Mouse (Mus musculus) adrenal gland, adult 2 months (tissue): ENCODE results near the gene Rps27. TPM values are rescaled to one million over a fixed set of nuclear protein-coding genes. Genes with fewer than 3 reads are reported as not detected.

Experiments used
- DNase-seq: peaks from one replicate; pipeline ENCODE4 v3.0.0; 2021
- polyA plus RNA-seq: library from polyadenylated mRNA; depleted of rRNA; stranded (reverse); fragments of >200 nt; gene quantifications from 2 replicates; pipeline ENCODE4 v1.2.3, GENCODE M21; 2012
- total RNA-seq, 2 experiments: library from RNA; stranded (reverse); gene quantifications; 2 replicates each; pipeline ENCODE4 v1.2.3; 2021

Rps27 gene
- total and polyA plus RNA-seq, 3 experiments: 206 to 2,159 (median 2,025) TPM

DNA sequence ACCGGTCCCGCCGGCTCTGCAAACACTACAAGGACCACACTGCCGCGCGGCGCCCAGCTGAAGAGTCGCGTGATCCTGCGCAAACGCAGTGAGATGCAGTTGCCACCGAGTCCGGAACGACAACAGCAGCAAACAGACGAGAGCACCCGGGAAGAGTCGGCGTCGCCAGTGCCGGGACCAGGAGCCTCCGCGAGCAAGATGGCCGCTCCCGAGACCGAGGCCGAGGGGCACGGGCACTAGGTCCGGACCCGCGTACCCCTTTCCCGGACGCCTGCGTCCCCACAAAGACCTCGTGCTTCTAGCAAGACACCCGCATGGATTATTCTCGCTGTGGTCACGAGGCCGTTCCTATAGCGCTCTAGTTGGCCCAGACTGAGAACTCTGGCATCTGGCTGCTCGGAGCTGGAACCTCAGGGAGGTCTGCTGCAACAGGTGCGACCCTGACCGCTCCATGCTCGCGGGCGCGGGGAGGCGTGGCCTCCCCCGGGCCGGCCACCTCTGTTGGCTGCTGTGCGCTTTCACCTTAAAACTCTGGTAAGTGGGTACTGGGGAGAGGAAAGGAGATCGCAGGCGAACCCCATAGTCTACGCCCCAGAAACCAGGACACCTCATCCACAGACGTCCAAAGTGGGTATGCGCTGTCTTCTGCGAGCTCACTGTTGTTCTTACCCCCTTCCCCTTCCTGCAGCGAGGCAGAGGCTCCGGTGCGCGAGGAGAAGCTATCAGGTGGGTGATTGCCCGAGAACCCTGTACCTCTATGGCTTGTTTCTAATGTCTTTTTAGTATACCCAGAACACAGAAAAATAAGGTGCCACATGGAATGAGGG lies 18.3 kb upstream of the Rps27 start, which contains the start of gene Jtb:
TSS of gene Jtb (plus strand) at position 91 of the 827 bp plus-strand sequence.
- DNase-seq: peak; percentile 96

DNA sequence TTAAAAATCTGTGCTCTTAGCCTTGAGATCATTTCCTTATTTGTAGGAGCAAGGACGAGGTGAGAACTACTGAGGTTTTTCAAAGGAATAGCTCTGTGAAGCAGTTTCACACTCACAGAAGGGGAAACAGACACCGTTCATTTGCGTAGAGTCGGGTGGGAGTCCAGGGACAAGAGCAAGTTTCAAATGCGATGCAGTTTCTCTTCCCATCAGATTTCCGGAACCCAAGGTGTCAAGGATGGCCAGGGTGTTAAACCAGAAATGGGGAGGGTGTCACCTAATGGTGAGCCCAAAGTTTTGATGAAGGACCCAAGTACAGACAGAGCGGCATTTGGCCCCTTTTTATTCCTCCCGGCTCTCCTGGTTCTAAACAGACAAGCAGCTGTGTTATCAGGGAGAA lies 17.6 kb upstream of the Rps27 start:
- no peak for DNase-seq

DNA sequence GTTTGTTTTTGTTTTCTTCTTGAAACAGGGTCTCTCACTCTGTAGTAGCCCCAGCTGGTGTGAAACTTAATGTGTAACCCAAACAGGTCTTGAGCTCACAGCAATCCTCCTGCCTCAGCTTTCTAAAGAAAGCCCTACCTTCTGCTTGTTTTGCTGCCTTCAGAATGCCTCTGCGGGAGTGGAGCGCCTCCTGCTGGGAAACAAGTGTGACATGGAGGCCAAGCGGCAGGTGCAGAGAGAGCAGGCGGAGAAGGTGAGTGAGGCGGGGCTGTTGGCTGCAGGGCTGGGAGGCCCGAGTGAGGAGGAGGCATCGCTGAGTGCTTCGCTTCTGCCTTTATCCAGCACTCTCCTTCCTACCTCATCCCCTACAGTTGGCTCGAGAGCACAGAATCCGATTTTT lies 10.9 kb upstream of the Rps27 start:
- DNase-seq: no peak

DNA sequence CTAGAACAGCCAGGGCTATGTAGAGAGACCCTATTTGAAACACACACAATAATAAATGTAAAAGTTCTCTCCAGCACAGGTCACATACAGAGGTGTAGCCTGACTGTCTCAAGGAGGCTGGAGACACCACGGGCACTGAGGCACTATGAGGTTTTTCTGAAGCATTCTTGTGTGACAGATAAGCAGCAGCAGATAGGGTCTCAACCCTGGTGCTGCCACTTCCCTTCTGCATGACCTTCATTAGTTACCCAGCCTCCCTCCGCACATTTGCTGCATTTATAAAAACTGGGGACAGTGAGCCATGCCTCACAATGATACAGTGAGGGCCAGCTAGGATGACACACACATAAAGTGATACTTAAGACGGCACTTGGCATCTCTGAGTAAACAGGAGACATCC lies 9.5 kb upstream of the Rps27 start:
- DNase-seq: no peak

DNA sequence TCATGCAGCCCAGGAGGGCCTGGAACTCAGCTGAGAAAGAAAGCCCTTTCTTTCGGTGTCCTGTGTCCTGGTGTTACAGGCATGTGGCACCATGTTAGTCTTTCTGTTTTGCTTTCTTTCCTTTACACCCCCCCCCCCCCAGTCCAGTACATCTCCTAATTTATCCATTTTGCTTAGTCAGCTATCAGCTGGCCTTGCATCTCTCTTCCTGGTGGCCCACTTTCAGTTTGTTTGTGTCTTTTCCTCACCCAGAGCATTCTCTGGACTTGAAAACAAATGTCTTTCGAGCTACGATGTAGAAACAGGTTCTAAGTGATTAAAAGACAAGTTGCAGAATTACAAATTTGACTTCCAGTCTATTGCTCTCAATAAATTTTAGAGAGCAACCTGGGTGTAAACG lies 9.0 kb upstream of the Rps27 start:
- no peak for DNase-seq

DNA sequence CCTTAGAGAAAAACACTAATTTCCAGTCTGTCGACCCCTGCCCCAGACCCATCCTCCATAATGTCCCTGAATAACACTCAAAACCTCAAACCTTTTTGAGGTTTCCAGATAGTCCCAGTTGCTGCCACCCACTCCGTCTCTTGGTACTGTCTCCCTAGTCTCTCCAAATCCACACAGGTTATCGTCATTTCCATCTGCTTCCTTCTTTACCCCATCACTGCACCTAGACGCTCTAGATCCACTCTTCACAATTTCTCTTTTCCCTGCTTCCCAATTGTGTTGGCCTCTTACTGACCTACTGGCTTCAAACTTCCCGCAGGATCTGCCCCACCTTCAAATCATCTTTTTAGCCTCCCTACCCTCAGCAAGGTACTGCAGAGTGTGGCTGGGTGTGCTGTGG lies 7.7 kb upstream of the Rps27 start:
- no peak for DNase-seq

DNA sequence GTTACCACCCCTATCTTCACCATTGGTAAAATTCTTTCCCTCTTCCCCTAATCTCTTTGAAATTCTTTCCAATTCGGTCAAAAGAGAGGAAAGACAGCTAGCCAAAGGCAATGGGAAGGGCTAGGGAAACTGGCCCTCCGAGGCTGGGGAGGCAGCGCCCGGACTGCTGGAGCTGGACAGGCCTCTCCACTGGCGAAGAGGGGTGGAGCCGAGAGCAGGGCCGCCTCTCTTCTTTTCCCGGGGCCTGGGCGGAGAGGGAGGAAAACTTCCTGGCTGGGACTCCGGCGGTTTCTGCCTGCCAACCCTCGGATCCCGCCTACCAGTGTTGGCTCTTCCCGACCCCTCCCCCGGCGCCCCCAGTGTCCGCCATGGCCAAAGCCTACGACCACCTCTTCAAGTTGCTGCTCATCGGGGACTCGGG lies 7.1 kb upstream of the Rps27 start:
- DNase-seq: peak; percentile 92

DNA sequence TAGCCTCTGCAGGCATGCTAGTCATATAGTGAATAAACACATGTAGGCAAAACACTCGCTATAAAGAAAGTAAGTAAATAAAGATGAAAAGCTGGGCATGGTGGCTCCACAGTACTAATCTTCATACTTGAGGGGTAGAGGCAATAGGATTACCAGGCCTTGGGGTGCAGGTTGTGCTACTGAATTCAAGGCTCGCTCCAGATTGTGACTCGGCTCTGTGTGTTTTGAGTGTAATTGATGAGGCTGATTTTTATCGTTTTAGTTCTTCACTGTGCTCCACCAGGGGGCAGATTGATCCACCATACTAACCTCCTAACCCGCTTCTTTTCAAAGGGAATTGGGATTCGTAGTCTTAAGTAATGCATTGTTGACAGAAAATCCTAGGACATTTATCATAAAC lies 6.6 kb upstream of the Rps27 start:
- DNase-seq: peak; percentile 59

DNA sequence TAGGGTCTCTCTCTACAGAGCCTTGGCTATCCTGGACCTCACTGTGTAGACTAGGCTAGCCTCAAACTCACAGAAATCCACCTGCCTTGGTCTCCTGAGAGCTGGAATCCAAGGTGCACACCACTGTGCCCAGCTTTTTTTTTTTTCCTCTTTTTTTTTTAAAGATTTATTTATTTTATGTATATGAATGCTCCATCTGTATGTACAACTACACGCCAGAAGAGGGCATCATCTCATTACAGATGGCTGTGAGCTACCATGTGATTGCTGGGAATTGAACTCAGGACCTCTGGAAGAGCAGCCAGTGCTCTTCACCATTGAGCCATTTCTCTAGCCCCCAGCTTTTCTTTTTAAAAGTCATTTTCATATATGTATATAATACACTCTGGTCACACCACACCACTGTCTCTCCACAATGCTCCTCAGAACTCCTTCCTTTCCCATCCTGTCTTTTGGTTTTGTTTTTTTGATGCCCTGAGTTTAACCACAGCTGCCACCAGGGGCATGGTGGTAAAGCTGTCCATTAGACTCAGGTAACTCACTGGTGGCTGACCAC lies 2.5 kb upstream of the Rps27 start:
- DNase-seq: no peak

DNA sequence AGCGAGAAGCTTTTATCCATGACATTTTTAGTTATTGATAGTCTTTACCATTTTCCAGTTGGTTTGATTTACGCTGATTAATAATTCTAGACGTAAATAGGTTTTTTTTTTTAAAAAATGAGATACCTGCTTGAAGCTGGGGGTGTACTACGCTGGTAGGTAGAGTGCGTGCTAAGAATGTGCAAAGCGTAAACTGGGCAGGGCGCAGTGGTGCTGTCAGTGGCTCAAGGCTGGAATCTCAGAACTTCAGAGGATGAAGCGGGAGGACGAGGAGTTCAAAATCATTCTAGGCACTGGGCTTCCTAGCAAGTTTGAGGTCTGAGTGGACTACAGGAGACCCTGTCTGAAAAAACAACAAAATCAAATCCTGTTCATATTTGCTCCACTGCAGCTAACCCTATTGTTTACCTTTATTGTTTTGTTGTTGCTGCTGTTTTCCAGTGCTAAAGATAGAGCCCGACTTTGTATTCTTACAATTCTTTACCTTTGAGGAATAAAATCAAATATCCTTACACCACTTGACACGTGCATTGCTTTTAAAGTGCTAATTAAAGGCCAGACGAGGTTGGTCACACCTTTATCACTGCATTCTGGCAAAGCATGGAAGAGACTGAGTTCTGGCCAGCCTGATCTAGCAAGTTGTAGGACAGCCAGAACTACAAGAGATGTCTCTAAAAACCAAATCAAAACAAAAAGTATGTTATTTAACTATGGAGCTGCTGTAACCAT lies 669 bp upstream of the Rps27 start:
- DNase-seq: peak; percentile 48

DNA sequence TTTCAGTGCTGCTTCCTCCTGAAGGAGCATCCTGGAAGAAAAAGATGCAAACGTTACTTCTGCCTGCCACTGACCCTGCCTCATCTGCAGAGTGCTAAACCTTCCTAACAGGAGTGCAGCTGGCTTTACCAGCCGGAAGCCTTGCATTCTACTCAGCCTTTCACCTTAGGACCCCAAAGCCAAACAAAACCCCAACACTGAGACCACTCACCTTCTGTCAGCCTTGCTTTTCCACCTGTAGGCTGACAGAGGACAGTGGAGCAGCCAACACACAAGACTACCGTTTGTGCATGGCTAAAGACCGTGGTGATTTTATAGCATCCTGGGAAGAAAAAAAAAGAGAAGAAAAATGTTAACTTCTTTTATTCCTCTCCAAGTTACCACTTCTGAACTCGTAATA lies 728 bp downstream of the Rps27 start:
- no peak for DNase-seq

DNA sequence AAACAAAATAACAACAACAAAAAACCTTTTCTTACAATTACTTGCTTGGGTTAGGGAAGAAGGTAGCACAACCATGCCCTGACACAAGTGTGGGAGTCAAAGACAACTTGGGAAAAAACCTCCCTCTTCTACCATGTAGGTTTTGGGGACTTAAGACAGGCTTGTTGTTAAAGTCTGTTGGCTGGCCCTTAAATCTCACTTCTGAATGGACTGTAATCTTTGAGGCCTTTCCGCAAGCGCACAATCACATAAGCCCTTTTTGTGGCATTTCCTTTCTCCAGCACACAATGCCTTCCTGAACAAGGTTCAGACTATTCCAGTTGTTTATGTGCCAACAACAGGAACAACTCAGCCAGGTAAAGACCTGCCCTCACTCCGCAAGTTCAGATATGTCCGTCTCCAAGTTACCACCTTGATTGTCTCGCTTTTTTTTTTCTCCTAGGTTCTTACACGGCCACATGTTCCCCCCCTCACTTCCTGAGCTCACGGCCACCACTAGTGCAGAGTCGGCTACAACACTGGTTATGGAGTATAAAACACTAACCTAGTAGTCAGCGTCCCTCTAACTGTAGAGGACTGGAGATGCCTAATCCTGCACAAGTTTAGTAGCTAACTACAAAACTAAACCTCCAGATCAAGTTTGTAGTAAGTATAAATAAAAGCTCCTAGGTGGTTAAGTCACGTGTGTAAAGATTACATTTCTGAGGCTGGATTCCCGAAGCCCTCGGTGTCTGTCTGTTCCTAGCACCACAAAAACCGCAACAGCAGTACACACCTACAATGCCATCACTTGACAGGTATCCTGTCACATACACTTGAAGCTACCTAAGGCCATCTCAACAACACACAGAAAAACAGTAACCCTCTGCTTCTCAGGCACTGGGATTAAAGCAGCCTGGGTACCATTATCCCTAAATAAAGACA lies 1.7 kb downstream of the Rps27 start:
- DNase-seq: no peak

DNA sequence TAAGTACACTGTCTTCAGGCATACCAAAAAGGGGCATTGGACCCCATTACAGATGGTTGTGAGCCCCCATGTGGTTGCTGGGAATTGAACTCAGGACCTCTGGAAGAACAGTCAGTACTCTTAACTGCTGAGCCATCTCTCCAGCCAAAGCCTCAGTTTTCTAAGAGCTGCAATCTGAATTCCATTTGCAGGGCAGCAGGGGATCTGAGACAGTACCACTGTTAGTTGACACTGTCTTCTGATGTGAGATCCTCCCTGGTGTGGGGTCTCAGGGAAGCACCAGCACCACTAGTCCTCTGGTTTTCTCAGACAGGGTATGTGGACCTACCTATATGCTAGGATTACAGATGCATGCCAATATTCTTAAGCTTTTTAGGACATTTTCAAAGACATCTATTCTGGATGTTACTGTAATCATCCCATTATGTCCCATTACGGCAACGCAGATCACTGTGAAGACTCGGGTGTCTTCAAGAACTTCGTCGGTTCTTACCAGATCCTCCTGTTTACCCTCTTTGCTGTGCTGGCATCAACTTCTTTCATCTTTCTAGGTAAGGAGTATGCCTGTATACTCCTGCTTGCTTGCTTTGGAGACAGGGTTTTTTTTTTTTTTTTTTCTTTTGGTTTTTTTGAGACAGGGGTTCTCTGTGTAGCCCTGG lies 3.4 kb downstream of the Rps27 start:
- DNase-seq: no peak

DNA sequence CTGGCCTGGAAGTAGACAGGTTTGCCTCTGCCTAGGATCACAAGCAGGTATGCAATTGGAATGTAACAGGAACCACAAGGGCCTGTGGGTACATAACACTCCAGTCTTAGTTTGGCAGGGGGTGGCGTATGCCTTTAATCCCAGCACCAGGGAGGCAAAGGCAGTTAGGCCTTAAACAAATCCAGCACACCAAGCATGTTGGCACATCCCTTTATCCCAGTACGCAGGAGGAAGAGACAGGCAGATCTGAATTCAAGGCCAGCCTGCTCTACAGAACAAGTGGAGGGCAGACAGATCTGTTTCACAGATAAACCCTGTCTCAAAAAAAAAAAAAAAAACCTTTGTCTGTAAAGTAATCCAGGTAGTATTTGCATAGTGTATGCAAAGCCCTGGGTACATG lies 4.8 kb downstream of the Rps27 start:
- no peak for DNase-seq

DNA sequence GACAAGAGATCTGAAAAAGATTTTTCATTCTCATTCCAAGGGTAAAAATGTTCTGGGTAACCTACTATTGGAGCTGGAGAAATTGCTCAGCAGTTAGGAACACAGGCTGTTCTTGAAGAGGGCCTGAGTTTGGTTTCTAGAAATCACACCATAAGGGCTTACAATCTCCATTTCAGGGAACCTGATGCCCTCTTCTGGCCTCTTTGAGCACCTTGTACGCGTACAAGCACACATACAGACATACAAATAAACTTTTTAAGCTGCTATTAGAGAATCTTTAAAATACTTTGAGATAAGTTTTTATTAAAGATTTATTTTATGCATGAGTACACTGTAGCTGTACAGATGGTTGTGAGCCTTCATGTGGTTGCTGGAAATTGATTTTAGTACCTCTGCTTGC lies 8.9 kb downstream of the Rps27 start:
- no peak for DNase-seq

DNA sequence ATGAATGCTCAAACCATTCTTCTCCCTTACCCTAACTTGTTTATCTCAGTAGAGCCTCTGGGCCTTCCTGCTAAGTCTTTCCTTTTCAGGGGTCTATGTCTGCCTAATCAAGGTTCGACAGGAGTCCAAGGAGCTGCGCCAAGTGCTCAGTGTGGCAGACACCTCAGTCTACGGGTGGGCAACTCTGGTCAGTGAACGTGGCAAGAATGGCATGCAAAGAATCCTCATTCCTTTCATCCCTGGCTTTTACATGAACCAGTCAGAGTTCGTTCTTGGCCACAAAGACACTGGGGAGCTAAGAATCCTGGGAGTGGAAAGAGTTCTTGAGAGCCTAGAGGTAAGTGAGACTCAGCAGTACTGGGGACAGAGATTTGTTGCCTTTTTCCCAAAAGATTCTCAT lies 9.8 kb downstream of the Rps27 start:
- no peak for DNase-seq

DNA sequence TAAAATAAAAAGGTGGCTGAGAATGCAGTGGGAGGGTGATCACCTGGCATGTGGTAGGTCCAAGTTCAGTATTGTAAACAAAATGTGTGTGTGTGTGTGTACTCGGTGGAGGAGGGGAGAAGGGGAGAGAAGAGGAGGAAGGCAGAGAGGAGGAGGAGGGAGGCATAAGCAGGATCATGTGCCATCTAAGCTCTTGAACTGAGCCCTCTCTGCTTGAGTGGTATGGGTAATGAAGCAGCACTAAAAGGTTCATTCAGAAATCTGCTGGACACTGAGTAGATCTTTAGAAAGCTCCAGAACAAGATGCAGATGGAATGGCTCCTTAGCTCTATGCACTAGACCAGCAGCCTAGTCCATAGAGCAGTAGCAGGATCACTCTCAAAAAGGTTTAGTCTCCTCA lies 10.6 kb downstream of the Rps27 start:
- DNase-seq: no peak

DNA sequence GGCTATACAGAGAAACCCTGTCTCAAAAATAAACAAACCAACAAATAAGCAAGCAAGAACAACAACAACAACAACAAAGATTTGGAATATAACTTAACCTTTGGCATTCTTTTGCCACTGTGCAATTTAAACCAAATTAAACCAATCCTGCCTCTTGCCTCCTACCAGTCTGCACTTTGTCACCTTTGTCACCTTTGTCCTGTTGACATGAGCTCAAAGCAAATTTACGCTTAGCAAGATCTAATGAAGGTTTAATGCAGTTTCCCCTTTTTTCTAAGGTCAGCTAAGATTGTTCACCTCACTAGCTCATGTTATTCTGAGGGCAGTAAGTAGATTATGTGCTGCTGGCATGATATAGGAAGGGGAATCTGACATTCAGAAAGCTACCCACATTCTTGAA lies 15.9 kb downstream of the Rps27 start:
- DNase-seq: no peak

DNA sequence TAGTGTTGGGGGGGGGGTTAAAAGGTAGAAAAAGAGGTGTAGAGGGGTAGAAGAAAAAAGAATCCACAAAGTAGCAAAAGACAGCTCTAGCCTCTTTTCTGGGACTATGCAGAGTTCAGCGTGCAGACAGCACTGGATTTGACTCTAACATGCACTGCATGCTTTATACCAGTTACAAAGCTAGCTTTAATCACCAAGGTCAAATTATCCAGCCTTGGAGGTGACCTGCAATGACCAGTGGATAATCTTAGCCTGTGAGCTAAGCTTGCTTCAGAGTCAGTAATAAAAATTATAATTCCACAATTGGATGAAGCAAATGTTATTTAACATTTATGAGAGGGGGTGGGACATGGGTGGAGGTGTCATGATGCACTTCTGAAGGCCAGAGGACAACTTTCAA lies 17.8 kb downstream of the Rps27 start:
- DNase-seq: peak; percentile 64

DNA sequence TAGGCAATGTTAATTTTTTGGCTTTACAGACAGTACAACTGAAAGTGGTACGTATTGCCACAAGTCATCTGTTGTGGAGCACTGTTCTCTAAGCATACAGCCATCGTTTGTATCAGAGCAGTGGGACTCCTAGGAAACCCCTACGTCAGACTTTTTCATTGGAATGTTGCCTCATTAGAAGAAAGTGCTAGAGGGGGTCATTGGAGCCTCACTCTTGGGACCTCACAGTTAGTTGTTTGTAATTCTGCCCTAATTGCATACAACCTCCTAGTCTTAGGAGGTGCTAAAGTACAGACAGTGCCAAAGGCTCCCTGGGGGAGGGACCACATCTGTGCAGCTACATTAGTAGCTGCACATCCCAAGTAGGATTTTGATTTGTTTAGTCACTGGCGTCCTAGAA lies 18.7 kb downstream of the Rps27 start:
- no peak for DNase-seq

DNA sequence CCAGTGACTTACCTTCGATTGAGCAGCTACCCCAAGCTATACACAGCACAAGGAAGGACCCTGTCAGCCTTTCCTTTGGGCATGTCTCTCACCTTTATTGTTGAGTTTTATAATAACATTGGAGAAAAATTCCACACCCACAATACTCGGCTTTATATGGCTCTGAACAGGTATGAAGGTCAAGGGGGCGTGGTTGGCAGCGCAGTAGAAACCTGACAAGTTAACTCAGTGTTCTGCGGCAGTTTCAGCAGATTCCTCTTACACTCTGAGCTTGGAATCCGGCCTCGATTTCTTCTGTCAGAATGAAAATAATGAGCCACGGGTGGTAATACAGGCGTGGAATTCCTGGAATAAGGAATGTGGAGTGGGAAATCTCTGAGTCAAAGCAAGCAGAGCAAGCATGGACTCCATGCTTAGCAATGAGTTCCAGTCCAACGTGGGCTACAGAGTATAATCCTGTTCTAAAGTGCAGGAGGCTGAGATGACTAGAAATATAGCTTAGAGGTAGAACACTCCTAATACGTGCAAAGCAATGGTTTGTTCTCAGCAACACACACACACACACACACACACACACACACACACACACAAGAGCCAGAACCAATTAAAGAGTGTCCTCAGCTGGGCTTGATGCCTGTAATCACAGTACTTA lies 22.5 kb downstream of the Rps27 start:
- no peak for DNase-seq
